Mouse (Mus musculus) CD4-positive naive resting alpha-beta T cell, adult 57 days (primary cell): Measurements from ENCODE around the gene Gm3696. TPM values are rescaled to one million over a fixed set of nuclear protein-coding genes. Genes with fewer than 3 reads are reported as not detected.

Source experiments
- total RNA-seq: library from RNA; stranded (reverse); gene quantifications from one replicate; pipeline ENCODE4 v1.2.4, GENCODE M21; 2023

Gm3696 gene
- not detected for total RNA-seq

DNA sequence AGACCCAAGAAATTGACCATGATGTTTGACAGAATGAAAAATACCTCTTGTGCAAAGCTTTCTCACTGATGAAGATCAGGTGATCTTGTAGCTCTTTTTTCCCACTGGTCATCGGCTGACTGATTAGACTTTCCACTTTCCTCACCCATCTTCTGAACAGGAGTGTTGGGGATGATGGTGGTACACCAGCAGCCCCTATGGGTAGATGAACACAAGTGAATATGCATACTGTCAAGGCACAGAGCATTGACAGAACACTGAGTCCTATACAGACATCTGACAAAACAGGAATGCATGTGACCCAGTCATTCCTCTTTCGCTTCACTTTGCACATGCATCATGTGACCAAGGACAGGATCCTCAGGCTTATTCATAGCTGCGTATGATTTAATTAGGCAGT, at the start of gene Gm3696:
TSS of gene Gm3696 (minus strand) at position 101 of the 400 bp plus-strand sequence.

DNA sequence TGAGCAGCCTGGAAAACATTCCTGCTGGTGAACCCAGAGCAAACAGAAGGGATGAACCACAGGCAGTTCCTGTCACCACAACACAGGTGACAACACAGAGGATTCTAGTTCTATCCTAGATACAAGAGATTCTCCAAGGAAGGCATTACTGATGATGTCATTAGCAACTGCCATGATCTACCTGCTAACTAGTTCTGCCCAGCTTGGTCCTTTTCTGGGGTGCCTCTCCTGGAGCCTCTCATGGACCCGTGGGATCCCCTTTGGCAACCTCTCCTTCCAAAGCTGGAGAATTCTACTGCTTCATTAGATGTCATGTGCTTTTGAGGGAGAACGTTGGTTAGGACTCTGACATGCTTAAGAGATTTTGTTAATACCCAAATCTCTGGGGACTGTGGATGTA, 24.9 kb upstream of the Gm3696 start, which contains the start of gene Gm6676:
TSS of gene Gm6676 (minus strand) at position 101 of the 400 bp plus-strand sequence.

DNA sequence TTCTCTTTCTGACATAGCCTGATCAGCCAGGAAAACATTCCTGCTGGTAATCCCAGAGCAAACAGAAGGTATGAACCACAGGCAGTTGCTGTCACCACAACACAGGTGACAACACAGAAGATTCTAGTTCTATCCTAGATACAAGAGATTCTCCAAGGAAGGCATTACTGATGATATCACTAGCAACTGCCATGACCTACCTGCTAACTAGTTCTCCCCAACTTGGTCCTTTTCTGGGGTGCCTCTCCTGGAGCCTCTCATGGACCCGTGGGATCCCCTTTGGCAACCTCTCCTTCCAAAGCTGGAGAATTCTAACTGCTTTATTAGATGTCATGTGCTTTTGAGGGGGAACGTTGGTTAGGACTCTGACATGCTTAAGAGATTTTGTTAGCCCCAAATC, 55.6 kb downstream of the Gm3696 start, which contains the start of gene Gm3685:
TSS of gene Gm3685 (minus strand) at position 101 of the 400 bp plus-strand sequence.

Other genes with a start within 250 kb of the Gm3696 start
- not detected for gene Gm3667, start 210.7 kb downstream of the Gm3696 start, total RNA-seq
- not detected for gene Gm6356, start 126.8 kb downstream of the Gm3696 start, total RNA-seq
- not detected for gene Gm10406, start 73.2 kb downstream of the Gm3696 start, total RNA-seq
- gene Gm3685, start 55.7 kb downstream of the Gm3696 start, total RNA-seq: not detected
- gene Gm6676, start 24.8 kb upstream of the Gm3696 start, total RNA-seq: not detected
- not detected for gene Gm3512, start 73.9 kb upstream of the Gm3696 start, total RNA-seq
- gene Gm16434, start 93.9 kb upstream of the Gm3696 start, total RNA-seq: not detected
- not detected for gene Gm3727, start 164.1 kb upstream of the Gm3696 start, total RNA-seq
- 1.2 TPM for gene Gm3739, start 214.4 kb upstream of the Gm3696 start, total RNA-seq
- not detected for gene Gm5797, start 231.8 kb upstream of the Gm3696 start, total RNA-seq